Mouse (Mus musculus) lung, postnatal 0 days (tissue): ENCODE measurements at regions not wholly inside any gene's neighbourhood (a gene's known extent, or its start where the extent isn't known, plus 50 kb on each side); places are given as distances from the start of the nearest gene placed in this dataset.

Experiments used
- ATAC-seq: fragments of 200-750 bp; cut with Nextera tagmentation; 2 replicates; pipeline ENCODE4 v1.8.0; 2017; ENCODE audit warnings: moderate library complexity
- DNase-seq: peaks from one replicate; pipeline ENCODE4 v3.0.0-alpha.2; 2016; ENCODE audit warnings: low spot score
- H3K27ac ChIP-seq: fragments of 300-500 bp; sonication (generic); 2 replicates; pipeline ENCODE4 v1.5.1; 2014; ENCODE audit warnings: antibody characterized with exemption, mild to moderate bottlenecking, low read length, mixed read lengths
- H3K27me3 ChIP-seq: fragments of 300-500 bp; sonication (generic); replicated peaks from 2 replicates; pipeline ENCODE4 v1.6.1; 2014; ENCODE audit warnings: low read length, mixed read lengths; ENCODE audit not compliant: insufficient read depth
- H3K36me3 ChIP-seq: fragments of 300-500 bp; sonication (generic); 2 replicates; pipeline ENCODE4 v1.6.1; 2014; ENCODE audit warnings: low read length, mixed read lengths; ENCODE audit not compliant: insufficient read depth
- H3K4me1 ChIP-seq: fragments of 300-500 bp; sonication (generic); 2 replicates; pipeline ENCODE4 v1.6.1; 2014; ENCODE audit warnings: antibody characterized with exemption, low read depth, low read length, mixed read lengths; ENCODE audit not compliant: insufficient read depth
- H3K4me2 ChIP-seq: fragments of 300-500 bp; sonication (generic); replicated peaks from 2 replicates; pipeline ENCODE4 v1.6.1; 2014; ENCODE audit warnings: low read depth, mild to moderate bottlenecking, low read length, moderate library complexity, mixed read lengths
- H3K4me3 ChIP-seq: fragments of 300-500 bp; sonication (generic); 2 replicates; pipeline ENCODE4 v1.5.1; 2014; ENCODE audit warnings: low read depth, low read length
- H3K9ac ChIP-seq: fragments of 300-500 bp; sonication (generic); replicated peaks from 2 replicates; pipeline ENCODE4 v1.6.1; 2014; ENCODE audit warnings: low read depth, mild to moderate bottlenecking
- H3K9me3 ChIP-seq: fragments of 300-500 bp; sonication (generic); 2 replicates; pipeline ENCODE4 v1.6.1; 2016; ENCODE audit warnings: low read length, mixed read lengths
- CTCF ChIP-seq: IDR thresholded peaks from 2 replicates; pipeline ENCODE4 v1.5.1; 2016; ENCODE audit warnings: antibody characterized with exemption, mild to moderate bottlenecking
- EP300 ChIP-seq: IDR thresholded peaks from 2 replicates; pipeline ENCODE4 v1.6.1; 2016; ENCODE audit warnings: antibody characterized with exemption, mild to moderate bottlenecking, control low read depth
- WGBS: fragments of 180-500 bp; shearing (Covaris S2); extraction: QIAGEN DNeasy Blood & Tissue Kit; methylation state at CpG from one replicate; pipeline ENCODE4 v1.1.7; 2014; 5-methylcytosine and 5-hydroxymethylcytosine counted together

- Histone ChIP-seq H3K9me3 (no peaks in the 10 kb centered on the region), H3K9ac (no peak overlapping the region), H3K27me3 (no peaks in the 10 kb centered on the region), H3K27ac (no peak overlapping the region), H3K36me3 (no peaks in the 10 kb centered on the region), H3K4me3 (no peak overlapping the region), H3K4me2 (no peak overlapping the region), H3K4me1 (no peaks in the 10 kb centered on the region)
- no peak for TF ChIP-seq EP300
- TF ChIP-seq CTCF, result no peak
- no peak for DNase-seq
- ATAC-seq, result no peak
- WGBS, result 46% methylated on average over 12 of the region's 12 CpGs
Observed at GRCm38 (mm10) chr2:158921342-158922255, 127.0 kb downstream of the Dhx35 start.

DNA sequence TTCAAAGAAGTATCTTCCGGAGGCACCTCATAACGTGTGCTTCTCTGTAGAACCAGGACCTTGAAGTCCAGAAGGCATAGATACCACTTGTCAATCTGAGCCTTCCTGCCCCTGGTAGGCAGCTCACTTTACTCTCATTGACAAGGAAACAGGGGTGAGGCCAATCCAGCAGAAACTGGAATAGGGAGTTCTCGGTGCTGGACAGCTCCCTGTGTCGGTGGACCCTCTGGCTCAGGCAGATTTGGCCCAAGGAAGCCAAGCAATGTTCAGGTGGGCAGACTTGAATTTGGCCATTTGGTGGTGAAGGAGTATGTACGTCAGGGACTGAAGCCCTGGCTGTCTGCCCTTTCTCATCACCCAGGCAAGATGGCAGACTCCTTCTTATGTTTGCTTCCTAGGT, 128.2 kb downstream of the Dhx35 start:
- H3K27ac ChIP-seq, result no peak overlapping the region
- H3K4me2 ChIP-seq, result no peak overlapping the region
- WGBS, result 30% methylated on average over 5 of the region's 5 CpGs
- no peaks in the 10 kb centered on the region for H3K4me1 ChIP-seq
- no peaks in the 10 kb centered on the region for H3K36me3 ChIP-seq
- ATAC-seq (no peak), DNase-seq (no peak)
- H3K9ac ChIP-seq, result no peak overlapping the region
- no peaks in the 10 kb centered on the region for H3K27me3 ChIP-seq
- no peak for TF ChIP-seq EP300
- TF ChIP-seq CTCF, result no peak
- no peaks in the 10 kb centered on the region for H3K9me3 ChIP-seq
- H3K4me3 ChIP-seq, result no peak overlapping the region

- TF ChIP-seq EP300, result no peak
- TF ChIP-seq CTCF, result no peak
- ATAC-seq (no peak), DNase-seq (no peak)
- Histone ChIP-seq H3K4me1 (no peaks in the 10 kb centered on the region), H3K27ac (no peak overlapping the region), H3K9me3 (no peaks in the 10 kb centered on the region), H3K4me2 (no peak overlapping the region), H3K36me3 (no peaks in the 10 kb centered on the region), H3K27me3 (no peaks in the 10 kb centered on the region), H3K9ac (no peak overlapping the region), H3K4me3 (no peak overlapping the region)
- 72% methylated on average over 9 of the region's 9 CpGs for WGBS
Observed at GRCm38 (mm10) chr2:158929507-158929906, 134.9 kb downstream of the Dhx35 start.

DNA sequence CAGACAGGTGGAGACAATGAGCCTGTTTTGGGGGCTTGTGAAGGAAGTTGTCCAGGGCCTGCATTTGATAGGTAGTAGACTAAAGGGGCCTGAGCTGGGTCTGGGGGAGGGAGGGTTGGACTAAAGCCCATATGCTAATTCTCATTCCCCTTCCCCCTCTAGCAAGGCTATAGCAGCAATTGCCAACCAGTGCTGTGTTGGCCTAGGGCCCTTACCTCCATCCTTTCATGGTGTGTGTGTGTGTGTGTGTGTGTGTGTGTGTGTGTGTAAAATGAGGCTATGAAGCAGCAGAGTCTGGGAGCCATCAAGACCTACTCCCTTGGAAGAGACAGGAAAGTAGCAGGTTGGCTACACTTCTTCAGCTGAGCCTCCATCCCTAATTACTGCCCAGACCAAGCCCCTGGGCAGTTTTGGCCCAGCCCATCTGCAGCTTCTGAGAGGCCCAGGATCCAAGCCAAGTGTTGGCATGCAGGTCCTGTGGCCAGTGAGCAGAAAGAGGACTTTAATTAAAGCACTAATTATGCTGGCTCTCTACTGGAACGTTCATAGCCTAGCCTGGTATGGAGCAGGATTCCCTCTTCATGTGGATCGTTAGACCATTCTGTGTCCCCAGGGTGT, 143.4 kb downstream of the Dhx35 start:
- H3K27me3 ChIP-seq, result no peaks in the 10 kb centered on the region
- DNase-seq, result no peak
- ATAC-seq, result no peak
- H3K4me1 ChIP-seq, result no peaks in the 10 kb centered on the region
- 88% methylated on average over 2 of the region's 2 CpGs for WGBS
- no peak overlapping the region for H3K27ac ChIP-seq
- H3K36me3 ChIP-seq, result no peaks in the 10 kb centered on the region
- H3K9me3 ChIP-seq, result no peaks in the 10 kb centered on the region
- no peak overlapping the region for H3K9ac ChIP-seq
- no peak overlapping the region for H3K4me3 ChIP-seq
- no peak overlapping the region for H3K4me2 ChIP-seq
- TF ChIP-seq EP300, result no peak
- TF ChIP-seq CTCF, result no peak

DNA sequence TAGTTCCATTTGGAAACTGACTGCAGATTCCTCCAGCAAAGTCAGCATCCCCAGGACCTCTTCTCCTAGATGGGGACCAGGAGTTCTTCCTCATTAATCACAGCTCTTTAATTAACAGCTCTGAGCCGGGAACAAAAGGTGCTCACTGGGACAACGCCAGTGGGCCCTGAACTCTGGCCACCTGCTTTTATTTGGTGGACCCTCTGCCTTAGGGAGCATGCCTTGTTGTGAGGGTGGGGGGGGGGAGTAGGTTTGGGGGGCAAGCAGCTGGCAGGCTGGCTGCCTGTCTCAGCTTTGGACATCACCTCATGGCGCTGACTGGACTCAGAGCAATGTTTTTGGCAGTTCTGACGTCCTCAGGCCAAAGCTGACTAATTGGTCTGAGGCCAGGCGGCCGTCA, 154.8 kb downstream of the Dhx35 start:
- H3K4me3 ChIP-seq, result no peak overlapping the region
- TF ChIP-seq CTCF (no peak), EP300 (no peak)
- no peak overlapping the region for H3K4me2 ChIP-seq
- H3K27ac ChIP-seq, result no peak overlapping the region
- H3K9ac ChIP-seq, result no peak overlapping the region
- no peaks in the 10 kb centered on the region for H3K27me3 ChIP-seq
- no peaks in the 10 kb centered on the region for H3K4me1 ChIP-seq
- no peak for ATAC-seq
- H3K36me3 ChIP-seq, result no peaks in the 10 kb centered on the region
- no peaks in the 10 kb centered on the region for H3K9me3 ChIP-seq
- 42% methylated on average over 6 of the region's 6 CpGs for WGBS
- DNase-seq, result no peak

GRCm38 (mm10) chr2:158951061-158951460, 156.5 kb downstream of the Dhx35 start:
- Histone ChIP-seq H3K4me3 (no peak overlapping the region), H3K27me3 (no peaks in the 10 kb centered on the region), H3K4me2 (no peak overlapping the region), H3K9me3 (no peaks in the 10 kb centered on the region), H3K27ac (no peak overlapping the region), H3K4me1 (no peaks in the 10 kb centered on the region), H3K36me3 (no peaks in the 10 kb centered on the region), H3K9ac (no peak overlapping the region)
- TF ChIP-seq EP300 (no peak), CTCF (no peak)
- ATAC-seq (no peak), DNase-seq (no peak)
- WGBS, result 26% methylated on average over 3 of the region's 3 CpGs
